Mouse (Mus musculus): ENCODE measurements at regions not wholly inside any gene's neighbourhood (a gene's known extent, or its start where the extent isn't known, plus 50 kb on each side); places are given as distances from the start of the nearest gene placed in this dataset.

GRCm38 (mm10) chr17:65113121-65113520 is 277.2 kb upstream of the 4930583I09Rik start:
- Histone ChIP-seq H3K4me2 (no peak overlapping the region), H3K36me3 (no peaks in the 10 kb centered on the region), H3K9me3 (no peaks in the 10 kb centered on the region), H3K27ac (replicated peaks) (no peak overlapping the region), H3K9ac (no peak overlapping the region), H3K4me1 (no peaks in the 10 kb centered on the region), H3K4me3 (no peak overlapping the region), H3K27me3 (replicated peaks) (no peaks in the 10 kb centered on the region)
- WGBS, result 60% methylated on average over 3 of the region's 3 CpGs
- no peak for ATAC-seq (ENCODE audit: extremely low read depth, insufficient number of reproducible peaks, low FRiP score, low TSS enrichment)

- H3K4me1 ChIP-seq, result peaks cover 13% of the 10 kb centered on the region
- H3K27me3 ChIP-seq (replicated peaks), result no peaks in the 10 kb centered on the region
- H3K36me3 ChIP-seq, result no peaks in the 10 kb centered on the region
- H3K4me3 ChIP-seq, result no peak overlapping the region
- no peak overlapping the region for H3K4me2 ChIP-seq
- 82% methylated on average over 2 of the region's 2 CpGs for WGBS
- H3K9ac ChIP-seq, result no peak overlapping the region
- H3K27ac ChIP-seq (replicated peaks), result no peak overlapping the region
- peaks cover 5% of the 10 kb centered on the region; the same call in 1 of the 2 replicates for H3K9me3 ChIP-seq
- no peak for ATAC-seq (ENCODE audit: extremely low read depth, insufficient number of reproducible peaks, low FRiP score, low TSS enrichment)
These were observed 269.8 kb upstream of the 4930583I09Rik start for GRCm38 (mm10) chr17:65105622-65106021.

- peak; percentile 46 for ATAC-seq (ENCODE audit: extremely low read depth, insufficient number of reproducible peaks, low FRiP score, low TSS enrichment)
These were observed 265.3 kb upstream of the 4930583I09Rik start for GRCm38 (mm10) chr17:65101157-65101556.

GRCm38 (mm10) chr17:65082249-65082648 is 246.4 kb upstream of the 4930583I09Rik start:
- H3K4me2 ChIP-seq, result no peak overlapping the region
- 87% methylated on average over 8 of the region's 8 CpGs for WGBS
- ATAC-seq (ENCODE audit: extremely low read depth, insufficient number of reproducible peaks, low FRiP score, low TSS enrichment), result no peak
- no peaks in the 10 kb centered on the region for H3K36me3 ChIP-seq
- no peaks in the 10 kb centered on the region for H3K9me3 ChIP-seq
- H3K4me1 ChIP-seq, result no peaks in the 10 kb centered on the region
- no peak overlapping the region for H3K27ac ChIP-seq (replicated peaks)
- H3K27me3 ChIP-seq (replicated peaks), result no peaks in the 10 kb centered on the region
- H3K4me3 ChIP-seq, result no peak overlapping the region
- no peak overlapping the region for H3K9ac ChIP-seq

More at GRCm38 (mm10) chr17:65101157-65101556, 265.3 kb upstream of the 4930583I09Rik start:
- H3K27ac ChIP-seq (replicated peaks), result peak overlapping the region; percentile 85
- peaks cover 5% of the 10 kb centered on the region; the same call in 1 of the 2 replicates for H3K9me3 ChIP-seq
- no peaks in the 10 kb centered on the region for H3K36me3 ChIP-seq
- 21% methylated on average over 6 of the region's 6 CpGs for WGBS
- H3K27me3 ChIP-seq (replicated peaks), result no peaks in the 10 kb centered on the region
- peak overlapping the region; percentile 11; the same call in 1 of the 2 replicates for H3K9ac ChIP-seq
- peaks cover 20% of the 10 kb centered on the region for H3K4me1 ChIP-seq
- peak overlapping the region; percentile 42 for H3K4me2 ChIP-seq
- H3K4me3 ChIP-seq, result peak overlapping the region; percentile 3; the same call in 1 of the 2 replicates

GRCm38 (mm10) chr17:65081779-65082086 is 245.9 kb upstream of the 4930583I09Rik start:
- no peaks in the 10 kb centered on the region for H3K27me3 ChIP-seq (replicated peaks)
- no peaks in the 10 kb centered on the region for H3K4me1 ChIP-seq
- no peaks in the 10 kb centered on the region for H3K9me3 ChIP-seq
- 62% methylated on average over 2 of the region's 2 CpGs for WGBS
- H3K4me2 ChIP-seq, result no peak overlapping the region
- no peak for ATAC-seq (ENCODE audit: extremely low read depth, insufficient number of reproducible peaks, low FRiP score, low TSS enrichment)
- H3K9ac ChIP-seq, result no peak overlapping the region
- no peak overlapping the region for H3K4me3 ChIP-seq
- H3K27ac ChIP-seq (replicated peaks), result no peak overlapping the region
- H3K36me3 ChIP-seq, result no peaks in the 10 kb centered on the region

GRCm38 (mm10) chr17:65081072-65081778 is 245.4 kb upstream of the 4930583I09Rik start:
- Histone ChIP-seq H3K4me1 (no peaks in the 10 kb centered on the region), H3K4me2 (no peak overlapping the region), H3K9ac (no peak overlapping the region), H3K27me3 (replicated peaks) (no peaks in the 10 kb centered on the region), H3K27ac (replicated peaks) (no peak overlapping the region), H3K36me3 (no peaks in the 10 kb centered on the region), H3K9me3 (no peaks in the 10 kb centered on the region), H3K4me3 (no peak overlapping the region)
- WGBS, result 63% methylated on average over 9 of the region's 9 CpGs
- ATAC-seq (ENCODE audit: extremely low read depth, insufficient number of reproducible peaks, low FRiP score, low TSS enrichment), result no peak

GRCm38 (mm10) chr17:65074878-65075277 is 239.0 kb upstream of the 4930583I09Rik start:
- no peaks in the 10 kb centered on the region for H3K36me3 ChIP-seq
- H3K4me2 ChIP-seq, result no peak overlapping the region
- no peaks in the 10 kb centered on the region for H3K9me3 ChIP-seq
- no peak overlapping the region for H3K27ac ChIP-seq (replicated peaks)
- no peak overlapping the region for H3K9ac ChIP-seq
- H3K4me3 ChIP-seq, result no peak overlapping the region
- ATAC-seq (ENCODE audit: extremely low read depth, insufficient number of reproducible peaks, low FRiP score, low TSS enrichment), result no peak
- no peaks in the 10 kb centered on the region for H3K27me3 ChIP-seq (replicated peaks)
- H3K4me1 ChIP-seq, result no peaks in the 10 kb centered on the region
- 75% methylated on average over 4 of the region's 4 CpGs for WGBS

- Histone ChIP-seq H3K9me3 (no peaks in the 10 kb centered on the region), H3K4me1 (no peaks in the 10 kb centered on the region), H3K4me3 (no peak overlapping the region), H3K36me3 (no peaks in the 10 kb centered on the region), H3K27me3 (replicated peaks) (no peaks in the 10 kb centered on the region), H3K9ac (no peak overlapping the region), H3K27ac (replicated peaks) (no peak overlapping the region), H3K4me2 (no peak overlapping the region)
- ATAC-seq (ENCODE audit: extremely low read depth, insufficient number of reproducible peaks, low FRiP score, low TSS enrichment), result no peak
- WGBS, result 31% methylated on average over 3 of the region's 3 CpGs
These were observed 235.2 kb upstream of the 4930583I09Rik start for GRCm38 (mm10) chr17:65071114-65071513.

- ATAC-seq (ENCODE audit: extremely low read depth, insufficient number of reproducible peaks, low FRiP score, low TSS enrichment), result no peak
- 62% methylated on average over 3 of the region's 3 CpGs for WGBS
- Histone ChIP-seq H3K9me3 (no peaks in the 10 kb centered on the region), H3K27ac (replicated peaks) (no peak overlapping the region), H3K4me2 (no peak overlapping the region), H3K27me3 (replicated peaks) (no peaks in the 10 kb centered on the region), H3K9ac (no peak overlapping the region), H3K4me3 (no peak overlapping the region), H3K36me3 (no peaks in the 10 kb centered on the region), H3K4me1 (no peaks in the 10 kb centered on the region)
These were observed 230.3 kb upstream of the 4930583I09Rik start for GRCm38 (mm10) chr17:65066135-65066534.

GRCm38 (mm10) chr17:65056059-65056458 is 220.2 kb upstream of the 4930583I09Rik start:
- no peak for ATAC-seq (ENCODE audit: extremely low read depth, insufficient number of reproducible peaks, low FRiP score, low TSS enrichment)
- H3K27me3 ChIP-seq (replicated peaks), result no peaks in the 10 kb centered on the region
- H3K9ac ChIP-seq, result no peak overlapping the region
- H3K27ac ChIP-seq (replicated peaks), result no peak overlapping the region
- WGBS, result 64% methylated on average over 4 of the region's 4 CpGs
- no peaks in the 10 kb centered on the region for H3K9me3 ChIP-seq
- no peaks in the 10 kb centered on the region for H3K36me3 ChIP-seq
- no peak overlapping the region for H3K4me2 ChIP-seq
- no peaks in the 10 kb centered on the region for H3K4me1 ChIP-seq
- H3K4me3 ChIP-seq, result no peak overlapping the region

- no peak overlapping the region for H3K9ac ChIP-seq
- H3K4me3 ChIP-seq, result no peak overlapping the region
- H3K9me3 ChIP-seq, result no peaks in the 10 kb centered on the region
- H3K36me3 ChIP-seq, result no peaks in the 10 kb centered on the region
- ATAC-seq (ENCODE audit: extremely low read depth, insufficient number of reproducible peaks, low FRiP score, low TSS enrichment), result no peak
- no peak overlapping the region for H3K27ac ChIP-seq (replicated peaks)
- 64% methylated on average over 7 of the region's 7 CpGs for WGBS
- no peaks in the 10 kb centered on the region for H3K27me3 ChIP-seq (replicated peaks)
- 0 out of 2 replicates have a peak, but pooled peaks cover 4% of the 10 kb centered on the region for H3K4me1 ChIP-seq
- H3K4me2 ChIP-seq, result no peak overlapping the region
These were observed 214.1 kb upstream of the 4930583I09Rik start for GRCm38 (mm10) chr17:65049860-65050482.

GRCm38 (mm10) chr17:65015731-65016130 is 179.9 kb upstream of the 4930583I09Rik start:
- ATAC-seq (ENCODE audit: extremely low read depth, insufficient number of reproducible peaks, low FRiP score, low TSS enrichment), result no peak
- no peaks in the 10 kb centered on the region for H3K9me3 ChIP-seq
- no peak overlapping the region for H3K4me2 ChIP-seq
- no peak overlapping the region for H3K27ac ChIP-seq (replicated peaks)
- H3K27me3 ChIP-seq (replicated peaks), result no peaks in the 10 kb centered on the region
- no peaks in the 10 kb centered on the region for H3K36me3 ChIP-seq
- no peak overlapping the region for H3K4me3 ChIP-seq
- no peak overlapping the region for H3K9ac ChIP-seq
- 67% methylated on average over 5 of the region's 5 CpGs for WGBS
- H3K4me1 ChIP-seq, result no peaks in the 10 kb centered on the region
